Mouse (Mus musculus): ENCODE results near the gene Vapb.

DNA sequence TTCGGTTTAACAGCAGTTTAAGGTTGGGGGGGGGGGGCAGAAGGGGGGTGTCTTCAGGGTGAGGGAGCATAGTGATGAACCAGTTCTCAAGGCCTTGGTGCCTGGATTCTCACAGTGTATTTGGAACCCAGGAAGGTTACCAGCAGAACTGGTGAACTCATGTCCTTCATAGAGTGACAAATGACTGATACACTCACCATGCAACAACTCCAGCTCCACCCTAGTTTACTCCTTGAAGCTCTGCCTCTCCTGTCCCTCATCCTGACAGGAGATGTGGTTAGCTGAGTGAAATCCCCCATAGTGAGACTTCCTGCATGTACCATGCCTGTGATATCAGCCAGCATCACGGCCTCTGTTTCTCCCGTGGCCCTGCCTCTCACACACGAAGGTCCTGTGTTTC is 24.1 kb upstream of the Vapb start:
- no peak for TF ChIP-seq TAL1 (IDR thresholded peaks at IDR 0.05; ENCODE audit: low read length)
- no peak for TF ChIP-seq GATA1 (IDR thresholded peaks at IDR 0.05; ENCODE audit: low read length)

All from erythroblast, embryonic 14.5 days (primary cell).